Mouse (Mus musculus): ENCODE measurements around the gene Batf. TPM values are rescaled to one million over a fixed set of nuclear protein-coding genes. Genes with fewer than 3 reads are reported as not detected.
"Not testable (repeated sequence)": the region's sequence is repeated elsewhere in the genome, so short reads cannot be mapped to it uniquely, and the experiment has no call there.

Batf gene
- polyA plus RNA-seq, 1 experiment from 2014 or later = 7.2 TPM

- Histone ChIP-seq H3K9ac (no peak overlapping the region), H3K27ac (replicated peaks) (no peak overlapping the region), H3K4me2 (replicated peaks) (no peak overlapping the region), H3K4me1 (peaks cover 9% of the 10 kb centered on the region; the same call in 1 of the 2 replicates), H3K27me3 (no peaks in the 10 kb centered on the region), H3K4me3 (replicated peaks) (no peak overlapping the region), H3K36me3 (no peaks in the 10 kb centered on the region), H3K9me3 (replicated peaks) (no peaks in the 10 kb centered on the region)
- 74% methylated on average over 16 of the region's 16 CpGs for WGBS
- no peak for ATAC-seq (ENCODE audit: insufficient number of reproducible peaks, low FRiP score, low TSS enrichment, low read depth)
Observed at GRCm38 (mm10) chr12:85684411-85685275, 1.8 kb upstream of the Batf start.

GRCm38 (mm10) chr12:85687217-85687533 is 706 bp downstream of the Batf start:
- Histone ChIP-seq H3K27ac (replicated peaks) (no peak overlapping the region), H3K9me3 (replicated peaks) (no peaks in the 10 kb centered on the region), H3K36me3 (no peaks in the 10 kb centered on the region), H3K27me3 (no peaks in the 10 kb centered on the region), H3K4me1 (peaks cover 9% of the 10 kb centered on the region; the same call in 1 of the 2 replicates), H3K4me2 (replicated peaks) (peak overlapping the region; percentile 55), H3K4me3 (replicated peaks) (peak overlapping the region; percentile 35), H3K9ac (0 out of 2 replicates have a peak overlapping the region, but pooled peaks have one; percentile 6)
- WGBS = 55% methylated on average over 7 of the region's 7 CpGs
- ATAC-seq (ENCODE audit: insufficient number of reproducible peaks, low FRiP score, low TSS enrichment, low read depth) = no peak

- H3K36me3 ChIP-seq = no peaks in the 10 kb centered on the region
- no peak for ATAC-seq (ENCODE audit: insufficient number of reproducible peaks, low FRiP score, low TSS enrichment, low read depth)
- H3K9me3 ChIP-seq (replicated peaks) = no peaks in the 10 kb centered on the region
- H3K4me1 ChIP-seq = peaks cover 9% of the 10 kb centered on the region; the same call in 1 of the 2 replicates
- H3K4me3 ChIP-seq (replicated peaks) = no peak overlapping the region
- H3K9ac ChIP-seq = no peak overlapping the region
- H3K27me3 ChIP-seq = no peaks in the 10 kb centered on the region
- WGBS = 77% methylated on average over 6 of the region's 6 CpGs
- H3K27ac ChIP-seq (replicated peaks) = no peak overlapping the region
- no peak overlapping the region for H3K4me2 ChIP-seq (replicated peaks)
Observed at GRCm38 (mm10) chr12:85687846-85688245, 1.4 kb downstream of the Batf start.

- Histone ChIP-seq H3K9ac (no peak overlapping the region), H3K9me3 (replicated peaks) (no peaks in the 10 kb centered on the region), H3K36me3 (no peaks in the 10 kb centered on the region), H3K27ac (replicated peaks) (no peak overlapping the region), H3K27me3 (no peaks in the 10 kb centered on the region), H3K4me3 (replicated peaks) (no peak overlapping the region), H3K4me1 (no peaks in the 10 kb centered on the region), H3K4me2 (replicated peaks) (no peak overlapping the region)
- no peak for ATAC-seq (ENCODE audit: insufficient number of reproducible peaks, low FRiP score, low TSS enrichment, low read depth)
- 88% methylated on average over 2 of the region's 2 CpGs for WGBS
Observed at GRCm38 (mm10) chr12:85695787-85696186, 9.3 kb downstream of the Batf start.

- 83% methylated on average over 5 of the region's 5 CpGs for WGBS
- Histone ChIP-seq H3K4me3 (replicated peaks) (no peak overlapping the region), H3K9me3 (replicated peaks) (no peaks in the 10 kb centered on the region), H3K27me3 (no peaks in the 10 kb centered on the region), H3K4me1 (no peaks in the 10 kb centered on the region), H3K27ac (replicated peaks) (no peak overlapping the region), H3K9ac (no peak overlapping the region), H3K4me2 (replicated peaks) (no peak overlapping the region), H3K36me3 (no peaks in the 10 kb centered on the region)
- ATAC-seq (ENCODE audit: insufficient number of reproducible peaks, low FRiP score, low TSS enrichment, low read depth) = no peak
Observed at GRCm38 (mm10) chr12:85696436-85696835, 10.0 kb downstream of the Batf start.

GRCm38 (mm10) chr12:85698179-85698578 is 11.7 kb downstream of the Batf start:
- 25% methylated on average over 12 of the region's 37 CpGs for WGBS
- Histone ChIP-seq H3K4me3 (replicated peaks) (peak overlapping the region; percentile 21; the same call in 1 of the 2 replicates), H3K27ac (replicated peaks) (0 out of 2 replicates have a peak overlapping the region, but pooled peaks have one; percentile 28), H3K4me2 (replicated peaks) (peak overlapping the region; percentile 38)
- ATAC-seq (ENCODE audit: insufficient number of reproducible peaks, low FRiP score, low TSS enrichment, low read depth) = peak; percentile 87
- H3K9me3 ChIP-seq (replicated peaks); H3K36me3 ChIP-seq; H3K9ac ChIP-seq; H3K27me3 ChIP-seq; H3K4me1 ChIP-seq: not testable (repeated sequence)

- no peak overlapping the region for H3K9ac ChIP-seq
- no peaks in the 10 kb centered on the region for H3K27me3 ChIP-seq
- H3K27ac ChIP-seq (replicated peaks) = no peak overlapping the region
- ATAC-seq (ENCODE audit: insufficient number of reproducible peaks, low FRiP score, low TSS enrichment, low read depth) = no peak
- H3K36me3 ChIP-seq = no peaks in the 10 kb centered on the region
- WGBS = 66% methylated on average over 6 of the region's 6 CpGs
- H3K4me2 ChIP-seq (replicated peaks) = no peak overlapping the region
- no peaks in the 10 kb centered on the region for H3K9me3 ChIP-seq (replicated peaks)
- H3K4me1 ChIP-seq = peaks cover 16% of the 10 kb centered on the region
- no peak overlapping the region for H3K4me3 ChIP-seq (replicated peaks)
Observed at GRCm38 (mm10) chr12:85700191-85700841, 13.8 kb downstream of the Batf start.

- no peak for ATAC-seq (ENCODE audit: insufficient number of reproducible peaks, low FRiP score, low TSS enrichment, low read depth)
- no peak overlapping the region for H3K9ac ChIP-seq
- H3K27me3 ChIP-seq = no peaks in the 10 kb centered on the region
- no peaks in the 10 kb centered on the region for H3K9me3 ChIP-seq (replicated peaks)
- 78% methylated on average over 7 of the region's 7 CpGs for WGBS
- H3K36me3 ChIP-seq = no peaks in the 10 kb centered on the region
- no peak overlapping the region for H3K27ac ChIP-seq (replicated peaks)
- H3K4me1 ChIP-seq = peaks cover 20% of the 10 kb centered on the region
- H3K4me2 ChIP-seq (replicated peaks) = no peak overlapping the region
- no peak overlapping the region for H3K4me3 ChIP-seq (replicated peaks)
Observed at GRCm38 (mm10) chr12:85700842-85701223, 14.4 kb downstream of the Batf start.

GRCm38 (mm10) chr12:85702166-85703055 is 15.9 kb downstream of the Batf start:
- ATAC-seq (ENCODE audit: insufficient number of reproducible peaks, low FRiP score, low TSS enrichment, low read depth) = no peak
- WGBS = 81% methylated on average over 15 of the region's 15 CpGs

GRCm38 (mm10) chr12:85703507-85703906 is 17.0 kb downstream of the Batf start:
- no peak overlapping the region for H3K27ac ChIP-seq (replicated peaks)
- no peak for ATAC-seq (ENCODE audit: insufficient number of reproducible peaks, low FRiP score, low TSS enrichment, low read depth)
- H3K9me3 ChIP-seq (replicated peaks) = no peaks in the 10 kb centered on the region
- peaks cover 31% of the 10 kb centered on the region for H3K4me1 ChIP-seq
- WGBS = 54% methylated on average over 3 of the region's 3 CpGs
- no peak overlapping the region for H3K9ac ChIP-seq
- H3K4me2 ChIP-seq (replicated peaks) = no peak overlapping the region
- H3K36me3 ChIP-seq = no peaks in the 10 kb centered on the region
- H3K27me3 ChIP-seq = 0 out of 2 replicates have a peak, but pooled peaks cover 7% of the 10 kb centered on the region
- H3K4me3 ChIP-seq (replicated peaks) = no peak overlapping the region

More at GRCm38 (mm10) chr12:85702166-85703055, 15.9 kb downstream of the Batf start:
- no peak overlapping the region for H3K27ac ChIP-seq (replicated peaks)
- H3K4me3 ChIP-seq (replicated peaks) = no peak overlapping the region
- H3K9me3 ChIP-seq (replicated peaks) = no peaks in the 10 kb centered on the region
- 0 out of 2 replicates have a peak, but pooled peaks cover 7% of the 10 kb centered on the region for H3K27me3 ChIP-seq
- no peaks in the 10 kb centered on the region for H3K36me3 ChIP-seq
- peaks cover 31% of the 10 kb centered on the region for H3K4me1 ChIP-seq
- no peak overlapping the region for H3K9ac ChIP-seq
- H3K4me2 ChIP-seq (replicated peaks) = no peak overlapping the region

GRCm38 (mm10) chr12:85704566-85704965 is 18.1 kb downstream of the Batf start:
- 62% methylated on average over 7 of the region's 7 CpGs for WGBS
- Histone ChIP-seq H3K36me3 (no peaks in the 10 kb centered on the region), H3K9ac (no peak overlapping the region), H3K27me3 (0 out of 2 replicates have a peak, but pooled peaks cover 7% of the 10 kb centered on the region), H3K4me2 (replicated peaks) (no peak overlapping the region), H3K4me3 (replicated peaks) (no peak overlapping the region), H3K9me3 (replicated peaks) (no peaks in the 10 kb centered on the region), H3K4me1 (peaks cover 31% of the 10 kb centered on the region), H3K27ac (replicated peaks) (0 out of 2 replicates have a peak overlapping the region, but pooled peaks have one; percentile 72)
- no peak for ATAC-seq (ENCODE audit: insufficient number of reproducible peaks, low FRiP score, low TSS enrichment, low read depth)
